Mouse (Mus musculus) cortical plate, adult 2 months (tissue): ENCODE data around the gene Xpa. TPM values are rescaled to one million over a fixed set of nuclear protein-coding genes. Genes with fewer than 3 reads are reported as not detected.

Experiments
- H3K27ac ChIP-seq: fragments of 200-500 bp; 2 replicates; pipeline ENCODE4 v1.5.1; 2012; ENCODE audit warnings: low read length, control low read depth, inconsistent platforms; ENCODE audit not compliant: insufficient read depth
- H3K4me1 ChIP-seq: fragments of 200-500 bp; 2 replicates; pipeline ENCODE4 v1.6.1; 2011; ENCODE audit warnings: low read length; ENCODE audit not compliant: control insufficient read depth, insufficient read depth
- H3K4me3 ChIP-seq: fragments of 200-500 bp; 2 replicates; pipeline ENCODE4 v1.5.1; 2011; ENCODE audit warnings: mild to moderate bottlenecking, low read length, control low read depth; ENCODE audit not compliant: insufficient read depth
- CTCF ChIP-seq: fragments of 200-500 bp; IDR thresholded peaks from 2 replicates; pipeline ENCODE4 v1.5.1; 2011; ENCODE audit warnings: mild to moderate bottlenecking, control low read depth, low read length; ENCODE audit not compliant: insufficient read depth; ENCODE audit errors: extremely low read depth
- POLR2A ChIP-seq: fragments of 200-500 bp; IDR thresholded peaks from 2 replicates; pipeline ENCODE4 v1.6.1; 2011; ENCODE audit warnings: mild to moderate bottlenecking, low read length, control low read depth; ENCODE audit not compliant: insufficient read depth; ENCODE audit errors: extremely low read depth
- polyA plus RNA-seq: library from polyadenylated mRNA; depleted of rRNA; stranded (reverse); fragments of >200 nt; gene quantifications from 2 replicates; pipeline ENCODE4 v1.2.3, GENCODE M21; 2012; rRNA removed

Gene Xpa
- polyA plus RNA-seq, 1 experiment: 20.9 TPM

DNA sequence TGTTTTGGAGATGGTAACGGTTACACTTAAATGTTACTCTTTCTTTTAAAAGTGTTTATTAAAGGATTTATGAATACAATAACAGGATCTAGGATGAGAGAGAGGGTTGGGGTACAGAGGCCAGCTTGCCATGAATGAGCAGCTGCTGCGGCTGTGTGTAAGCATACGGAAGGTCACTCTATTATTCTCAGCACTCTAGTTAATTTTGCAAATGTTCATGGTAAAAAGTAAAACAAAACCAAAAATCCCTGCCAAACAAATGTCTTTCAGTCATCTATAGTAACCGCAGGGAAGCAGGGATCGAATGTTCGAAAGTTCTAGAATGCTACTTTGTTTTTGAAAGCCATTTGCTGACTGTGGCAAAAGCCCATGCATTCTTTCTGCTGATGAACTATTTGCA lies 72.8 kb downstream of the Xpa start:
- TF ChIP-seq POLR2A (no peak), CTCF (no peak)
- H3K27ac ChIP-seq: no peak overlapping the region
- no peak overlapping the region for H3K4me3 ChIP-seq
- no peaks in the 10 kb centered on the region for H3K4me1 ChIP-seq

DNA sequence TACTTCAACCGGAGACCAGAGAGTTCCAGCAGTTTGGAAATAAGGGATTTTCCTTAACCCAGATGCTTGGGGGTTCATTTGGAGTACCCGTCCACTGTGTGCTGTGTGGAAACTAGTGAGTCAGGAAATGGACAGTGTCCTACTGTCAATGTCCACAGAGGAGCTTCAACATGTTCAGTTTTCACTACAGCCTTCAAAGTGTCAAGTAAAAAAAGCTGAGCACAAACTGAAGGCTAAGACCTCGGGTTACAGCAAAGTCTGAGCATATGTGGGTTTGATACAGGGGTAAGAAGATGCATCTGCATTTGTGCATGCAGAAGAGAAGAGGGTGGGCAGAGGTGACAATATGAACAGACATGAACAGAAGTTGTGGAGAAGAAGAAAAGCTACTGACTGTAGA lies 75.3 kb downstream of the Xpa start:
- H3K4me1 ChIP-seq: no peaks in the 10 kb centered on the region
- H3K27ac ChIP-seq: no peak overlapping the region
- TF ChIP-seq POLR2A (no peak), CTCF (no peak)
- H3K4me3 ChIP-seq: no peak overlapping the region

DNA sequence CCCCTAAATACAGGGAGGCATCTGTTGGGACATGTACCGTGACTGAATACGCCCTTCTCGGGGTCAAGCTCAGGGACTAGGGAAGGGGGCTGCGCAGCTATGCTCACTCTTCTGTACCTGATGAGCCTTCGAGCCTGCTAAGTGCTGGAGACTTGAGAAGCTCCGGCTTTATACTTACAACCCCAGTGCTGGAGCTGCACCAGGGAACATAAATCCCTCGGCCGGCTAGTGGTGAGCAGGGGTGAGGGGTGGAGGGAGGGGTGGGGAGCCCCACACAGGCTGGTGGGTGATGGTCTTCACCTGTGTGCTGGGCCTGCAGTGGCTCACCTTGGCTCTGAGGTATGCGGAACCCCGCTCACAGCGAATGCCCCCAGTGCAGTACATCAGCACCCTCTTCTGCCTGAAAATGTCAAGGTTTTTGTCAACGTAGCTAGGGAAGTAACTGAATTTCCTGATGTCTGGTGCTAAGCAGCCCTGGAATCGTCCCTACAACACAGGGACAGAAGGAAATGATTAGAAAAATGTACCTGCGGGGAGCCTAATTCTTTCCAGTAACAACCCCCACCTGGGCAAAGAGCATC lies 76.5 kb downstream of the Xpa start:
- TF ChIP-seq CTCF (peak; percentile 21), POLR2A (no peak)
- H3K27ac ChIP-seq: no peak overlapping the region
- no peaks in the 10 kb centered on the region for H3K4me1 ChIP-seq
- no peak overlapping the region for H3K4me3 ChIP-seq

DNA sequence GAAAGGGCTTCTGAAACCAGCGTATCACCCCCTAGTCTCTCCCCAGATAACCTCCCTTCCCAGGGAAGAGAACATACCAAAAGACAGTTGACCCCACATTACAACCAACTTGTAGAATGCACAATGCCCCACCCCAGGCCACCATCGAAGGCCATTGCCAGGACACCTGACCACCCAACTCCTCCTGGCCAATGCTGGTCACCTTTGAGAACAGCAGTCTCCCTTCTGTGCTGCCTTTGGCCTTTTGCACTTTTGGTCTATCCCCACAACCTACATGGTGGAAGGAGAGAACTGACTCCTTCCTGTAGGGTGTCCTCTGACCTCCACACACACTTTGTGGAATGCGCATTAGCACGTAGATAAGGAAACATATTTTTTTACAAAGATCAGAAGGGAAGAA lies 78.6 kb downstream of the Xpa start:
- TF ChIP-seq CTCF (no peak), POLR2A (no peak)
- Histone ChIP-seq H3K27ac (no peak overlapping the region), H3K4me1 (no peaks in the 10 kb centered on the region), H3K4me3 (no peak overlapping the region)

DNA sequence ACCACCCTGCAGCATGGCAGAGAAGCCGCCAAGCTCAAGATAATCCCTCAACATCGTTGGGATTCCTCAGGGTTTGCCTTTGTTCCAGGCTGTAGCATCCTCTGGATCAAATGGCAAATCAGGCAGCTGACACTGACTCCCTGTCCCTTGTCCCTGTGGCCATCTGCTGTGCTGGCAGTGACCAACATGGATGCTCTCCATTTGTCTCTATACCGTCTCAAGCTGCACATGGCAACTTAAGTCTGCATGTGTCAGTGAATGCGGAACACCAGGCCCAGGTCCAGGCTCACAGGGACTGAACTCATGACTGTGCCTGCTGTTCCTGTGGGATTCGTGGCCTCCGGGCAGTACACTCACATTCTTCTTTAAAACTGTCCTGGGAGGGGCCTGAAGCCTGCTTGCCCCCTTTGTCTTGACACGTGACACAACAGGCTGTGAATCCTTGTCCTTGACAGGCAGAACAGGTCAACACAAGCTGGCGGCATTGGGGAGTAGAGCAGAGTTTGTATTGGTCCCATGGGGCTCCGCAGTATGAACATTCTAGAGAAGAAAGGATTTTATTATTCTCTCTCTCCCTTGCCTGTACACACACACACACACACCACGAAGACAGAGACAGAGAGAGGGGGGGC lies 79.5 kb downstream of the Xpa start:
- no peak overlapping the region for H3K27ac ChIP-seq
- no peaks in the 10 kb centered on the region for H3K4me1 ChIP-seq
- H3K4me3 ChIP-seq: no peak overlapping the region
- TF ChIP-seq POLR2A: no peak
- TF ChIP-seq CTCF: no peak

DNA sequence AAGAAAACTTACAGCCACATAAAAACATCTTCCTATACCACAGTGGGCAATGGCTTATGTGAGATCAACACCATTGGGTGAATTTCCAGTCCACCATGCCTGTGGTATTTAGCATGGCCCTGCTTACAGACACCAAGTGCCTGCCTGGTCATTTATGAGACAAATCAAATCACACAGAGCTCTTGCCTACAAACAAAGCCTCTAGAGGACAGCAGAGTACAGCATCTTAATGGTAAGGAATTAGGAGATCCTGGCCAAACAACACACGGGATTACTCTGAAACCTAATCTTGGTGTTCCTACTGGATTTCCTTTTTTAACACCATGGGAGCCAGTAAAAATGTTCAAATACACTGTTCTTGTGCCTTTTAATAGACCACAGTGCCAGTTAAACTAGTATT lies 80.8 kb downstream of the Xpa start:
- Histone ChIP-seq H3K4me3 (no peak overlapping the region), H3K4me1 (peaks cover 2% of the 10 kb centered on the region; the same call in 1 of the 2 replicates), H3K27ac (no peak overlapping the region)
- no peak for TF ChIP-seq CTCF
- TF ChIP-seq POLR2A: no peak

DNA sequence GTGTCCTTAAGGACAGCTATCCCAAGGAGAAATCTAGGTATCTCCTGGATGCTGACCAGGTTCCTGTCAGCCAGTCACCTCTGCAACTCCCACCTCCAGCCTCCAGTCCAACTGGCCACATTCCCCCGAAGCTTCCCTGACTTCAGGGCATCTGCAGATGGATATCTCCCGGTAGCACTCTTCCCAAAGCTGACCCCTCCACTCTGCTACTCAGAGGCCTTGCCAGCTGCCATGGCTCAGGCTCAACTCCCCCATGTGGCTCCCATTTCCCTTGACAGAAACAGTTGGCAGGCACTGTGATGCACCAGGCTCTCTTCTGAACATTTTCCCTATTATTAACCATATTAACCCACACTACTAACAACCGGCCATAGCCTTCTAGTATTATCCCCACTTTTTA lies 84.8 kb downstream of the Xpa start:
- no peak for TF ChIP-seq POLR2A
- TF ChIP-seq CTCF: no peak
- H3K27ac ChIP-seq: no peak overlapping the region
- no peak overlapping the region for H3K4me3 ChIP-seq
- H3K4me1 ChIP-seq: peaks cover 2% of the 10 kb centered on the region; the same call in 1 of the 2 replicates

DNA sequence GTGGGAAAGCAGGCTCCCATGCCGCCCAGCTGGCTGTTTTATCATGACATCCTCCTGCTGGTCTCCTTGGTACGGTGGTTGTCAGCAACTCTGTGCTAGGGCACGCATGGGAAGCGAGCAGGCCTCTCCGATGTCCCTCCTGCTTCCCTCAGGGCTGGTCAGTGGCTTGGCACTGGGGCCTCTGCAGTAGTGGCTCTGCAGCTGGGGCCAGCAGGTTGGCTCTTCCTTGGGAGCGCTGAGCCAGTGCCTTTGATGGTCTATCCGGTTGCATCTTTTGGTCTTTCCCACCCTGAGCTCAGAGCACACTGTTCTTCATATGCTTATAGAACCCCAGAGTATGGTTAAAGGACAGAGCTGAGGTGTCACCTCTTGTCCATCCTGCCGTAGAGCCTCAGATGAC lies 86.0 kb downstream of the Xpa start:
- no peak overlapping the region for H3K4me3 ChIP-seq
- H3K4me1 ChIP-seq: peaks cover 2% of the 10 kb centered on the region; the same call in 1 of the 2 replicates
- H3K27ac ChIP-seq: no peak overlapping the region
- TF ChIP-seq CTCF (no peak), POLR2A (no peak)

Other genes starting within 250 kb of the Xpa start
- gene Tdrd7, start 231.0 kb downstream of the Xpa start, polyA plus RNA-seq: 28.9 and 29.5 TPM in 2 replicates
- 48.2 and 50.9 TPM in 2 replicates for gene Tmod1, start 157.4 kb downstream of the Xpa start, polyA plus RNA-seq
- 52.6 and 58.9 TPM in 2 replicates for gene Ncbp1, start 57.7 kb downstream of the Xpa start, polyA plus RNA-seq
- gene Tstd2, start 57.6 kb downstream of the Xpa start, polyA plus RNA-seq: 13.7 and 14.7 TPM in 2 replicates
- gene Foxe1, start 147.3 kb upstream of the Xpa start, polyA plus RNA-seq: not detected in 2 replicates
- gene Trmo, start 193.1 kb upstream of the Xpa start, polyA plus RNA-seq: 5.5 and 5.9 TPM in 2 replicates
- not detected in 2 replicates for gene Hemgn, start 217.2 kb upstream of the Xpa start, polyA plus RNA-seq